Mouse (Mus musculus): ENCODE measurements around the gene Mapkapk3.

Mapkapk3 gene

GRCm38 (mm10) chr9:107263912-107264311 is 25.8 kb downstream of the Mapkapk3 start:
- DNase-seq (ENCODE audit: low spot score): no peak

GRCm38 (mm10) chr9:107262375-107262774 is 27.3 kb downstream of the Mapkapk3 start:
- no peak for DNase-seq (ENCODE audit: low spot score)

DNA sequence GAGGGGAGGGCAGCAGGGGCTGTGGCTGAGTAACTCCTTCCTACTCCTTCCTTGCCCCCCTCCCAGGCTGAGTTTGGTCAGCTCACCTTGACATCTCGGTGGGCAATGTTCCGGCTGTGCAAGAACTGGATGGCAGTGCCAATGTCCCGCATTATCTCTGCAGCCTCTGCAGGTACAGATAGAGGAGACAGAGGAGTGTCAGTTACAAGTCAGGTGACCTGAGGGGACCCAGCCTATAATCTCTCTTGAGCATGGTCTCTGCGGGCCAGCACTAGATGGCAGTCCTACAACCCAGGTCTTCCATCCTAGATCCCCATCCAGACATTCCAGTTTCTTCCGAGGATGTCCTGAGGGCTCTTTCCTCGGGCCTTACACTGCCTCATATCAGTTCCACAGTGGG is 27.9 kb downstream of the Mapkapk3 start:
- DNase-seq (ENCODE audit: low spot score): no peak

GRCm38 (mm10) chr9:107260836-107261235 is 28.8 kb downstream of the Mapkapk3 start:
- DNase-seq (ENCODE audit: low spot score): no peak

- DNase-seq (ENCODE audit: low spot score): no peak
Measured at GRCm38 (mm10) chr9:107260429-107260828, 29.2 kb downstream of the Mapkapk3 start.

GRCm38 (mm10) chr9:107259571-107259970 is 30.1 kb downstream of the Mapkapk3 start:
- DNase-seq (ENCODE audit: low spot score): no peak

- DNase-seq (ENCODE audit: low spot score): no peak
Measured at GRCm38 (mm10) chr9:107255596-107255995, 34.1 kb downstream of the Mapkapk3 start.

GRCm38 (mm10) chr9:107254925-107255324 is 34.8 kb downstream of the Mapkapk3 start:
- no peak for DNase-seq (ENCODE audit: low spot score)

GRCm38 (mm10) chr9:107254476-107254875 is 35.2 kb downstream of the Mapkapk3 start:
- no peak for DNase-seq (ENCODE audit: low spot score)

DNA sequence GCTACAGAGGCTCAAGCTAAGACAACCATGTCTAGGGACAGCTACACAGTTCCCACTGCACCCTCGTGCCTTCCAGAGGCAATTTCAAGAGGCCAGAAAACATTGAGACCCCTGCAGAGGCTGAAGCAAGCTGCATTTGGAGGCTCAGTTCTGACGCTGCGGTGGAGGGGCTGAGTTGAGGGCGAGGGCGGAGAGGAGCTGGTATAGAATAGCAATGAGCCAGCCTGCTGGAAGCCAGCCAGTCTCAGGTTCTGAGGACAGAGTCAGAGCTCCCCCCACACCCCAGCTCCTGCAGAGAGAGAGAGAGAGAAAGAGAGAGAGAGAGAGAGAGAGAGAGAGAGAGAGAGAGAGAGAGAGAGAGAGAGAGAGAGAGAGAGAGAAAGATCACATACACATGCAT is 37.5 kb downstream of the Mapkapk3 start:
- DNase-seq (ENCODE audit: low spot score): no peak

DNA sequence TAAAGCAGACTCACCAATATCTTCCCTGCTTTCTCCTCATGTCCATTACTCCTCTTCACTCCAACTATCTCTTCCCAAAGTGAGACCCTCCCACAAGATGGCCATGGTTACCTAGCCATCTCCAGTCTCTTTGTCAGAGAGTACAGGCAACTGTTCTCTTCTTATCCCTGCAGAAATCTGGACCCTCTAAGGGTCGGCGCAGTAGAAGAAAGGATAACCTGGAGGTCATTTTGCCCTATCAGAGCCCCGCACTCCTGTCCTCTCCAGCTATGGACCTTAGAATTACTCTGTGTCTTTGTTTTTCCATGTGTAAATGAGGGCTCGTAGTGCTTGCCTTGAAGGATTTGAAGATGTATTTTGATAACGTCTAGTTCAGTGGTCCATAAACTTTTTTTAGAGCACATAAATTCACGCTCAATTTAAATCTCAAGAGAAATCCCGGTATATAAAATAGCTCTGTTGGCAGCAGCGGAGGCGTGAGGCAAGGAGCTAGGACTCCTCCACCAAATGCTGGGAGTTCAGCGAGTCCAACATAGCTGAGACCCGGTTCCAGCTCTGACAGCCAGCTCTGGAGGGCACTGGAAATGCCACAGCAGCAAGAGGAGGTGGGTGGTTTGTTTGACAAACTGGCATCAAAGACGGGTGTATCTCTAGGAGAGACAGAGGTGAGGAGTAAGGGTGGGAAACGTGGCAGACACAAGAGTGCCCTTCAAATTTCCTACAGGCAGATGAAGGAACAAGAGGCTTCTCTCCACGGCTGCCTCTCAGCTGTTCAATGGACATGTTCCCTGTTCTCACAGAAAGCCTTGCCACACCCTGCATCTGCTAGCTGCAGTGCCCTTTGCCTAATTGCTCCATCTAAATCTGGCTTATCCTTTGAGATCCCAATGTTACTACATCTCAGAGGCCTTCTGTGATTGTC is 39.0 kb downstream of the Mapkapk3 start:
- DNase-seq (ENCODE audit: low spot score): no peak

- no peak for DNase-seq (ENCODE audit: low spot score)
Measured at GRCm38 (mm10) chr9:107249154-107249553, 40.5 kb downstream of the Mapkapk3 start.

DNA sequence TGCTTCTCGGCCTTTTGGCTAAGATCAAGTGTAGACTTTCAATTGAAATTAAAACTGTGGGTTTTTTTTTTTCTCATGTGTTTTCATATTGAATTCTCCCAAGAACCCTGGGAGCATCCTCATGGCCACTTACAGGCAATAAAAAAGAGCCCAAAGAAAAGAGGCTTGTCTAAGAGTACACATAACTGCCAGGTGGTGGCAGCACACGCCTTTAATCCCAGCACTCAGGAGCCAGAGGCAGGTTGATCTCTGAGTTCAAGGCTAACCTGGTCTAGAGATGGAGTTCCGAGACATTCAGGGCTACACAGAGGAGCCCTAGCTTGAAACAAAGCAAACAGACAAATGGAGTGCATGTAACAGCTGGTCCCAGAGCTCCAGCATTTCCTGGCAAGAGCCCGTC is 43.5 kb downstream of the Mapkapk3 start:
- no peak for DNase-seq (ENCODE audit: low spot score)

DNA sequence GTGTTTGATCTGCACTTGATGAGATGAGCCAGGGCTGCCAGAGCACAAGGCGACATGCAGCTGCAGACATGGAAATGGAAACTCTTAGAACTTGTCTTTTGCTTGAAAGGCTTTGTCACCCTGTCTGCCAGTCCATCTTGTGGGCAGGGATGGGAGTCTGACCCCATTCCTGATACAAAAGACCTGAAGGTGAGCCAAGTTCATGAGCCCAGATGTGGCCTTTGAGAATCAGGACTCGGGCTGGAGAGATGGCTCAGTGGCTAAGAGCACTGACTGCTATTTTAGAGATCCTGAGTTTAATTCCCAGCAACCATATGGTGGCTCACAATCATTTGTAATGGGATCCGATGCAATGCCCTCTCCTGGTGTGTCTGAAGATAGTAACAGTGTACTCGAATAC is 44.4 kb downstream of the Mapkapk3 start:
- no peak for DNase-seq (ENCODE audit: low spot score)

GRCm38 (mm10) chr9:107236151-107236550 is 53.5 kb downstream of the Mapkapk3 start:
- no peak for DNase-seq (ENCODE audit: low spot score)

- DNase-seq (ENCODE audit: low spot score): no peak
Measured at GRCm38 (mm10) chr9:107235261-107235660, 54.4 kb downstream of the Mapkapk3 start.

- DNase-seq (ENCODE audit: low spot score): no peak
Measured at GRCm38 (mm10) chr9:107232140-107232539, 57.5 kb downstream of the Mapkapk3 start.

GRCm38 (mm10) chr9:107231539-107232139 is 58.0 kb downstream of the Mapkapk3 start, which contains the start of gene Dock3:
TSS of gene Dock3 (minus strand) at chr9:107231909.
- peak; percentile 42 for DNase-seq (ENCODE audit: low spot score)

- no peak for DNase-seq (ENCODE audit: low spot score)
Measured at GRCm38 (mm10) chr9:107230991-107231538, 58.6 kb downstream of the Mapkapk3 start.

DNA sequence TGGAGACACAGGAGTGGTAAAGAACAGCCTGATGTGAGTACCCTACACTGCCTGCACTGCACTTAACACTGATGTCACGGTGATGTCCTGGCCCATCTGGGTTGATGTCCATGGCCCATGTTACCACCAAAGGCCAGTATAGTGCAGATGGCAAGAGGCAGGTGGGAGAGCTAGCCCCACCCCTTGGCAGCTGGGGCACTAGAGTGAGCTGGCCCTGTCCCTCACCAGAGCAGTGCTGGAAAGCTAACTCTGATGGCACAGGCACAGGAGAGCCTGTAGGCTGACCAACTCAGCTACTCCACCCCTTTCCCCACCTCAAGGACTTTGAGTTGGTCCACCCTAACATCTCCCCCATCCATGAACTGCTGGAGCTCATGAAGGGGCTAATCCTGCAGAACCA is 65.1 kb downstream of the Mapkapk3 start:
- no peak for DNase-seq (ENCODE audit: low spot score)
